Mouse (Mus musculus): Measurements from ENCODE around the gene Phactr3.

DNA sequence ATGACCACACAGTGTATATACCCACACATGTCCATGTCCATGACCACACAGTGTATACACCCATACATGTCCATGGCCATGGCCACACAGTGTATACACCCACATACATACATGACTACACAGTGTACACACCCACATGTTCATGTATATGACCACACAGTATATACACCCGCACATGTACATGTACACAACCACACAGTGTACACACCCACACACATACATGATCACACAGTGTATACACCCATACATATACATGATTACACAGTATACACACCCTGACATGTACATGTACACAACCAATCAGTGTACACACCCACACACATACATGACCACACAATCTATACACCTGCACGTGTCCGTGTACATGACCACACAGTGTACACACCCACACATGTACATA is 102.2 kb downstream of the Phactr3 start:
- TF ChIP-seq POLR2A (IDR thresholded peaks at IDR 0.05; ENCODE audit: insufficient read length, low read depth) (no peak), TCF12 (IDR thresholded peaks at IDR 0.05; ENCODE audit: insufficient read depth, poor library complexity, severe bottlenecking) (no peak), USF1 (IDR thresholded peaks at IDR 0.05; ENCODE audit: low read depth) (no peak), E2F4 (IDR thresholded peaks at IDR 0.05; ENCODE audit: insufficient read depth) (no peak), SRF (IDR thresholded peaks at IDR 0.05; ENCODE audit: control insufficient read depth, insufficient read length, low read depth) (no peak), MYOD1 (IDR thresholded peaks at IDR 0.05; ENCODE audit: control insufficient read depth in 1 of 3, insufficient read length in 2 of 3, low read depth in 2 of 3) (no peak), POLR2AphosphoS2 (IDR thresholded peaks at IDR 0.05; ENCODE audit: insufficient read length, low read depth) (no peak), REST (IDR thresholded peaks at IDR 0.05; ENCODE audit: insufficient read depth, insufficient read length) (no peak), MAX (IDR thresholded peaks at IDR 0.05; ENCODE audit: low read depth) (no peak)

Data from myocyte (in vitro differentiated cells).